Mouse (Mus musculus) cerebellum, postnatal 14 days (tissue): Measurements from ENCODE around the gene Psmd2.

Experiments used
- DNase-seq, 2 experiments: peaks; one replicate each; pipeline ENCODE4 v3.0.0; 2021; ENCODE audit warnings: mixed read lengths in 2 of 2

Gene Psmd2

GRCm38 (mm10) chr16:20703071-20703470 is 51.6 kb downstream of the Psmd2 start:
- peak in 1 of 2 experiments; percentile 23 for DNase-seq

GRCm38 (mm10) chr16:20703699-20704400 is 52.4 kb downstream of the Psmd2 start:
- no peak for DNase-seq

- peak; percentile 38 to 54 for DNase-seq
These were observed 54.3 kb downstream of the Psmd2 start for GRCm38 (mm10) chr16:20705786-20706185.

- peak in 1 of 2 experiments; percentile 42 for DNase-seq
These were observed 55.1 kb downstream of the Psmd2 start for GRCm38 (mm10) chr16:20706407-20707055.

- DNase-seq, result no peak
These were observed 56.9 kb downstream of the Psmd2 start for GRCm38 (mm10) chr16:20708220-20708938.

GRCm38 (mm10) chr16:20708939-20709734 is 57.7 kb downstream of the Psmd2 start:
- peak; percentile 70 to 76 for DNase-seq

- no peak for DNase-seq
These were observed 58.9 kb downstream of the Psmd2 start for GRCm38 (mm10) chr16:20710370-20710769.

- peak in 1 of 2 experiments; percentile 49 for DNase-seq
These were observed 59.4 kb downstream of the Psmd2 start for GRCm38 (mm10) chr16:20710810-20711209.

GRCm38 (mm10) chr16:20712190-20712589 is 60.7 kb downstream of the Psmd2 start:
- DNase-seq, result no peak

- DNase-seq, result no peak
These were observed 61.4 kb downstream of the Psmd2 start for GRCm38 (mm10) chr16:20712889-20713288.
